Mouse (Mus musculus): ENCODE measurements around the gene Hdgf.
A peak's percentile ranks its signal among the peaks of the same experiment; 100 is the strongest.
"Not testable (repeated sequence)": the region's sequence is repeated elsewhere in the genome, so short reads cannot be mapped to it uniquely, and the experiment has no call there.

The Hdgf gene

GRCm38 (mm10) chr3:87905880-87906485 lies at the start of gene Hdgf:
TSS of gene Hdgf (plus strand) at chr3:87906321.
- DNase-seq (ENCODE audit: low read depth): peak; percentile 91

GRCm38 (mm10) chr3:87857666-87858065 lies 48.5 kb upstream of the Hdgf start:
- DNase-seq (ENCODE audit: low read depth): no peak

- DNase-seq (ENCODE audit: low read depth): peak; percentile 50
Measured at GRCm38 (mm10) chr3:87859813-87860212, 46.3 kb upstream of the Hdgf start.

- not testable (repeated sequence) for DNase-seq (ENCODE audit: low read depth)
Measured at GRCm38 (mm10) chr3:87864111-87864510, 42.0 kb upstream of the Hdgf start.

GRCm38 (mm10) chr3:87877730-87878129 lies 28.4 kb upstream of the Hdgf start:
- no peak for DNase-seq (ENCODE audit: low read depth)

- DNase-seq (ENCODE audit: low read depth): no peak
Measured at GRCm38 (mm10) chr3:87884291-87884690, 21.8 kb upstream of the Hdgf start.

- DNase-seq (ENCODE audit: low read depth): no peak
Measured at GRCm38 (mm10) chr3:87884708-87885251, 21.3 kb upstream of the Hdgf start.

- peak; percentile 100 for DNase-seq (ENCODE audit: low read depth)
Measured at GRCm38 (mm10) chr3:87885281-87886003, 20.7 kb upstream of the Hdgf start, which contains the start of gene Prcc. TSS of gene Prcc (minus strand) at chr3:87885608.

- DNase-seq (ENCODE audit: low read depth): no peak
Measured at GRCm38 (mm10) chr3:87886004-87886365, 20.1 kb upstream of the Hdgf start.

- no peak for DNase-seq (ENCODE audit: low read depth)
Measured at GRCm38 (mm10) chr3:87886416-87886815, 19.7 kb upstream of the Hdgf start.

GRCm38 (mm10) chr3:87887400-87887799 lies 18.7 kb upstream of the Hdgf start:
- not testable (repeated sequence) for DNase-seq (ENCODE audit: low read depth)

GRCm38 (mm10) chr3:87891481-87891880 lies 14.6 kb upstream of the Hdgf start:
- DNase-seq (ENCODE audit: low read depth): no peak

- DNase-seq (ENCODE audit: low read depth): no peak
Measured at GRCm38 (mm10) chr3:87893367-87893905, 12.7 kb upstream of the Hdgf start.

- DNase-seq (ENCODE audit: low read depth): no peak
Measured at GRCm38 (mm10) chr3:87899266-87899665, 6.9 kb upstream of the Hdgf start.

GRCm38 (mm10) chr3:87899776-87900175 lies 6.3 kb upstream of the Hdgf start:
- DNase-seq (ENCODE audit: low read depth): no peak

- no peak for DNase-seq (ENCODE audit: low read depth)
Measured at GRCm38 (mm10) chr3:87901036-87901624, 5.0 kb upstream of the Hdgf start.

- DNase-seq (ENCODE audit: low read depth): not testable (repeated sequence)
Measured at GRCm38 (mm10) chr3:87901959-87902358, 4.2 kb upstream of the Hdgf start.

GRCm38 (mm10) chr3:87903821-87904220 lies 2.3 kb upstream of the Hdgf start:
- no peak for DNase-seq (ENCODE audit: low read depth)

GRCm38 (mm10) chr3:87906601-87906980 lies 470 bp downstream of the Hdgf start:
- no peak for DNase-seq (ENCODE audit: low read depth)

GRCm38 (mm10) chr3:87906981-87907857 lies 1.1 kb downstream of the Hdgf start:
- DNase-seq (ENCODE audit: low read depth): no peak

GRCm38 (mm10) chr3:87907906-87908305 lies 1.8 kb downstream of the Hdgf start:
- DNase-seq (ENCODE audit: low read depth): no peak

GRCm38 (mm10) chr3:87909381-87909780 lies 3.3 kb downstream of the Hdgf start:
- no peak for DNase-seq (ENCODE audit: low read depth)

All from fibroblast of lung, adult 2 months (primary cell).